Mouse (Mus musculus) T-helper 2 cell (primary cell): ENCODE data around the gene Casp2.

ENCODE experiments used
- in situ Hi-C: fragments of 300-600 bp; cut with MboI, MseI; formaldehyde crosslinking; loops from one replicate; pipeline ENCODE4 v1.15.1; 2025; ENCODE audit warnings: high pct_unique_total_duplicates

The Casp2 gene

GRCm38 (mm10) chr6:42264626-42265312 lies at the start of gene Casp2:
TSS of gene Casp2 (plus strand) at chr6:42264985.
- in situ Hi-C loops, result loop anchor here (25.0 kb wide), 1 partner anchor 1827 kb away; the partner anchor contains the start of genes E330009J07Rik and Wee2

- in situ Hi-C loops, result no loop called here
Observed at GRCm38 (mm10) chr6:42215028-42215427, 49.8 kb upstream of the Casp2 start, which contains the start of gene Tas2r144. TSS of gene Tas2r144 (plus strand) at chr6:42215328.

GRCm38 (mm10) chr6:42222286-42222685 lies 42.5 kb upstream of the Casp2 start:
- in situ Hi-C loops, result no loop called here

- in situ Hi-C loops, result loop anchor here (25.0 kb wide), 1 partner anchor 1113 kb away; no protein-coding TSS in a partner anchor
Observed at GRCm38 (mm10) chr6:42225046-42225445, 39.7 kb upstream of the Casp2 start.

GRCm38 (mm10) chr6:42227240-42228101 lies 37.3 kb upstream of the Casp2 start:
- in situ Hi-C loops, result loop anchor here (25.0 kb wide), 1 partner anchor 1115 kb away; no protein-coding TSS in a partner anchor

GRCm38 (mm10) chr6:42229610-42230009 lies 35.2 kb upstream of the Casp2 start:
- in situ Hi-C loops, result loop anchor here (5.0 to 25.0 kb wide), 2 partner anchors 353 to 1117 kb away; no protein-coding TSS in a partner anchor

GRCm38 (mm10) chr6:42231191-42231590 lies 33.6 kb upstream of the Casp2 start:
- in situ Hi-C loops, result loop anchor here (5.0 to 25.0 kb wide), 2 partner anchors 351 to 1119 kb away; no protein-coding TSS in a partner anchor

GRCm38 (mm10) chr6:42237276-42237805 lies 27.4 kb upstream of the Casp2 start:
- in situ Hi-C loops, result loop anchor here (25.0 kb wide), 1 partner anchor 1125 kb away; no protein-coding TSS in a partner anchor

GRCm38 (mm10) chr6:42241311-42242045 lies 23.3 kb upstream of the Casp2 start:
- in situ Hi-C loops, result loop anchor here (25.0 kb wide), 1 partner anchor 1129 kb away; no protein-coding TSS in a partner anchor

- in situ Hi-C loops, result loop anchor here (25.0 kb wide), 1 partner anchor 1134 kb away; no protein-coding TSS in a partner anchor
Observed at GRCm38 (mm10) chr6:42245711-42246353, 19.0 kb upstream of the Casp2 start, which contains the start of gene Gstk1. TSS of gene Gstk1 (plus strand) at chr6:42245935.

GRCm38 (mm10) chr6:42247173-42247572 lies 17.6 kb upstream of the Casp2 start:
- in situ Hi-C loops, result loop anchor here (25.0 kb wide), 1 partner anchor 1135 kb away; no protein-coding TSS in a partner anchor

- in situ Hi-C loops, result loop anchor here (25.0 kb wide), 1 partner anchor 1136 kb away; no protein-coding TSS in a partner anchor
Observed at GRCm38 (mm10) chr6:42247981-42248380, 16.8 kb upstream of the Casp2 start.

- in situ Hi-C loops, result loop anchor here (25.0 kb wide), 1 partner anchor 1814 kb away; the partner anchor contains the start of genes E330009J07Rik and Wee2
Observed at GRCm38 (mm10) chr6:42251791-42252190, 13.0 kb upstream of the Casp2 start.

- in situ Hi-C loops, result loop anchor here (25.0 kb wide), 1 partner anchor 1816 kb away; the partner anchor contains the start of genes E330009J07Rik and Wee2
Observed at GRCm38 (mm10) chr6:42253103-42253502, 11.7 kb upstream of the Casp2 start.

- in situ Hi-C loops, result loop anchor here (25.0 kb wide), 1 partner anchor 1820 kb away; the partner anchor contains the start of genes E330009J07Rik and Wee2
Observed at GRCm38 (mm10) chr6:42257303-42257863, 7.4 kb upstream of the Casp2 start.

GRCm38 (mm10) chr6:42260430-42260829 lies 4.4 kb upstream of the Casp2 start:
- in situ Hi-C loops, result loop anchor here (25.0 kb wide), 1 partner anchor 1823 kb away; the partner anchor contains the start of genes E330009J07Rik and Wee2

- in situ Hi-C loops, result loop anchor here (25.0 kb wide), 1 partner anchor 1824 kb away; the partner anchor contains the start of genes E330009J07Rik and Wee2
Observed at GRCm38 (mm10) chr6:42261524-42262170, 3.1 kb upstream of the Casp2 start, which contains the start of gene Tmem139. TSS of gene Tmem139 (plus strand) at chr6:42261970.
